Mouse (Mus musculus): ENCODE results near the gene Prm2.

Prm2 gene

GRCm38 (mm10) chr16:10796034-10796433, at the start of gene Prm2:
Gene Prm2 (minus strand): TSS chr16:10796134.
- no peak for DNase-seq

GRCm38 (mm10) chr16:10844319-10844670, 48.4 kb upstream of the Prm2 start:
- no peak for DNase-seq

- peak; percentile 62 to 75 for DNase-seq
These were observed 47.8 kb upstream of the Prm2 start for GRCm38 (mm10) chr16:10843486-10844318.

- peak; percentile 24 to 47 for DNase-seq
These were observed 46.4 kb upstream of the Prm2 start for GRCm38 (mm10) chr16:10842282-10842855.

- DNase-seq, result no peak
These were observed 44.1 kb upstream of the Prm2 start for GRCm38 (mm10) chr16:10840018-10840417.

GRCm38 (mm10) chr16:10838487-10839245, 42.7 kb upstream of the Prm2 start:
- peak in 1 of 2 experiments; percentile 44 for DNase-seq

- DNase-seq, result no peak
These were observed 42.0 kb upstream of the Prm2 start for GRCm38 (mm10) chr16:10837903-10838302.

GRCm38 (mm10) chr16:10837250-10837649, 41.3 kb upstream of the Prm2 start:
- DNase-seq, result no peak

GRCm38 (mm10) chr16:10836388-10836787, 40.5 kb upstream of the Prm2 start:
- DNase-seq, result no peak

- DNase-seq, result peak; percentile 90 to 94
These were observed 39.1 kb upstream of the Prm2 start, which contains the start of gene Rmi2 for GRCm38 (mm10) chr16:10834911-10835587. Gene Rmi2 (plus strand): TSS chr16:10835059.

GRCm38 (mm10) chr16:10834542-10834910, 38.6 kb upstream of the Prm2 start:
- DNase-seq, result no peak

GRCm38 (mm10) chr16:10828461-10828805, 32.5 kb upstream of the Prm2 start:
- DNase-seq, result no peak

GRCm38 (mm10) chr16:10827766-10828460, 32.0 kb upstream of the Prm2 start:
- DNase-seq, result no peak

- no peak for DNase-seq
These were observed 31.3 kb upstream of the Prm2 start for GRCm38 (mm10) chr16:10827269-10827668.

- no peak for DNase-seq
These were observed 29.9 kb upstream of the Prm2 start for GRCm38 (mm10) chr16:10825840-10826239.

- no peak for DNase-seq
These were observed 28.6 kb upstream of the Prm2 start for GRCm38 (mm10) chr16:10824536-10824935.

GRCm38 (mm10) chr16:10821387-10821786, 25.5 kb upstream of the Prm2 start:
- peak; percentile 38 to 56 for DNase-seq

- no peak for DNase-seq
These were observed 24.0 kb upstream of the Prm2 start for GRCm38 (mm10) chr16:10819966-10820365.

- DNase-seq, result no peak
These were observed 22.7 kb upstream of the Prm2 start for GRCm38 (mm10) chr16:10818579-10819135.

GRCm38 (mm10) chr16:10814864-10815263, 18.9 kb upstream of the Prm2 start:
- DNase-seq, result no peak

- DNase-seq, result no peak
These were observed 17.8 kb upstream of the Prm2 start for GRCm38 (mm10) chr16:10813726-10814125.

- DNase-seq, result no peak
These were observed 17.0 kb upstream of the Prm2 start, which contains the start of gene Gm11172 for GRCm38 (mm10) chr16:10812865-10813371. Gene Gm11172 (plus strand): TSS chr16:10812915.
